Mouse (Mus musculus): ENCODE measurements at regions not wholly inside any gene's neighbourhood (a gene's known extent, or its start where the extent isn't known, plus 50 kb on each side); places are given as distances from the start of the nearest gene placed in this dataset.

DNA sequence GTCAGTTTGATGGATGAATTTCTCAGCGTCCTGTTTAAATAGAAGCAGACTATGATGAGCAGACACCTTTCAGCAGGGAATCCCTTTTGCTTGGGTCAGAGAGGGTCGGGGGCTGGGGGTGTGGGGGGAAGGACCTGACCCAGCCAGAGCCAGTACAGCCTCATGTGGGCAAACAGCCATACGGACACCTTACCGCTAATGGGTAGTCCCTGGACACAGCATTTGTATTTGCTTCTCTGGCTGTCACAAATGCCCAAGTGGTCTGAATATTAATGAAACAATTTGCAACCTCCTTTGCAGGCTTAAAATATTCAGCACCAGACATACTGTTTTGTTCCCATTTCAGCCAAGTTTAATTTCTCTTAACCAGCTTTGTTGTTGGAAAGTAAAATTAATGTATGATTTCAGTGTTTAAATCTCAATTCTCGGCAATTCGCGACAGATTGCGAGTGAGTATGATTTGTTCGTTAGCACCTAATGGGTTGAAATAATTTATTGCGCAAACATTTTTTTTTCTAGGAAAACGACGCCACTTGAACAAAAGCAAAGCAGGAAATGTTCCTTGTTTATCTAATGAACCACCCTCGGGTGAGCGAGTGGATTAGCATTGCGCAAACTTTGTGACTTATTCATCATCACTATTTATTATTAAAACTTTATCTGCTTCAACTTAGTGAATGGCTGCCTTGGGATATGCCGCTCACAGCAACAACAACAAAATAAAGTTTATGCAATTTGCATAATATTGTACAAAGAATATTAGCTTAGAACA is 166.2 kb downstream of the Cdh26 start:
- DNase-seq (ENCODE audit: low read depth, low spot score) = no peak

DNA sequence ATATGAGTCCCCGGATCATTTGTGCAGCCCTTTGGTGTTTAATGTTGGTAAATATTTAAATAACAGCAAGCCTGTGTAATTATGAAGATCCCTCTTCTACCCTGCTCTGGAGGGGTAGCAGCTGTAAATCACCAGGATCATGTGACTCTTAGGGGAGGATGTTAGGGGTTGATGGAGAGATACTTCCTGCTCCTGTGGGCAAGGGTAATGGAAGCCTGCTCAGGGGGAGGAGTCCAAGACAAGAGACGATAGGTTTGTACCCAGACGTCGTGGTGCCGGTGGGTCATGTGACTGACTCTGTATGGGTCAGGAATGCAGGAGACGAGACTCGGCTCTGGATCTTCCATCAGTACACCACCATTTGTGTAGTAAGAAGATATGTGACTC is 166.7 kb downstream of the Cdh26 start:
- DNase-seq (ENCODE audit: low read depth, low spot score) = no peak

DNA sequence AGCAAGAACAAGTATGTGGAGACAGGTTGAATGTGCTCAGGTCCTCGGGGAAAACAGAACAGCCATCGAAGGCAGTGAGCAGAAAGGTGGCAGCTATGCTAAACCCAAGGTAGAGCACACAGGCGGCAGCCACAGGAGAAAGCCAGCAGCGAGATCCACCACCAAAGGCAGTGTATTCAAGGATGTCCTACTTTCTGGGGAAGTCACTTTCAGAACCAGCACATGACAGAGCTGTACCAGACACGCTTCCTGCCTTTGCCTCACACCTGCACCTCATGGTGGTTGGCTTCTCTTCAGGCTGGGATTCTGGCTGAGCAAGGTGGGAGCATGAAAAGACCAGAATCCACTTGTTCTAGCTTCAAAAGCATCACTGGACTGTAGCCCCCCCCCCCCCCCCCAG is 168.0 kb downstream of the Cdh26 start:
- DNase-seq (ENCODE audit: low read depth, low spot score) = no peak

DNA sequence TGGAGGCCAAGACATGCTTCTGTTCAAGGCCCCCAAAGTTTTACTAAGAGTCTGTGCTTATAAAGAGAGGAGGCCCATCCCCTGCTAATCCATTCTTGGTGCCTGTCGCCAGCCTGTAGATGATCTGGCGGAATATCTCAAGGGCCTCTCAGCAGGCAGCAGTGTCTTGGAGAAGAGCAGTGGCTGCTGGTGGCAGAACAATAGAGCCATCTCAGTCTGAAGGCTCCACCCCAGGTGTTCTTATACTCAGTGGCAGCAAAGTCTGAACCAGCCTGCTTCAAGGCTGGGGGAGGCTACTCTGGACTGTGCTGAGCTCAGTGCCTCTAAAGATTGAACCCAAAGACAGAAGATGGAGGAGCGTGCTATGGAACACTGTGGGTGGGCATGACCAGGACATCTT is 168.5 kb downstream of the Cdh26 start:
- DNase-seq (ENCODE audit: low read depth, low spot score) = no peak

DNA sequence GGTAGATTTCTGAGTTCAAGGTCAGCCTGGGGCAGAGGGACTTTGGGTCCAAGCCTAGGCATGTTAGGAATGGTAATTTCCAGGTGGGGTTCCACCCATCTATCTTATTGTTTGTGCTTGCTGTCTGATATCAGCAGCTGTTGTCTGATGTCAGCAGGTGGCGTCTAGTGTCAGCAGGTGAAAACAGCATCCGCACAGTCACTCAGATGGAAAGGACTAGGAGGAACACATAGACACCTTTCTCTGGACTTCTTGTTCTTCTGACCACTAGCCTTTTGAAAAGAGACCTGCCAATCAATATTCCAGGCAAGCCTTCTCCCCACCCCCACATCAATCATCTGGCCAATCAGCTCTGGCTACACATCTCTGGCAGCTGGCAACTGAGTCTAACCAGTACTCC is 173.1 kb downstream of the Cdh26 start:
- DNase-seq (ENCODE audit: low read depth, low spot score) = no peak

DNA sequence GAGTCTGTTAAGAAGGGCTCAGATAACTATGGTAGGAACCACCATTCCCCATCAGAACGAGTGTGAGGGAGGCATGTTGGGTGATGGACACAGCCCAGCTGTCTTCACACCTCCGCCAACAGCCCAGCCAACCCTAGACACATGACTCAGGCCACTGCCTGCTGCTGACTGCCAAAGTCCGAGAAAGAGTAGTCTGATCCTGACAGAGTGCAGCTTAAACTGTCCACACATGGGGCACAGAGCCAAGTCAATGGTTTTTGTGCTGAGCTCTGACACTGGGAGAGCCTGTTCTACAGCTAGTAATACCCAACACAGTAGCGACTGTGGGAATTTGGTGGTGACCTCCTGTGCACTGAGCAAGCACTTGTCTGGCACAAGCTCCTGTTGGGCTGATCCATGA is 176.4 kb downstream of the Cdh26 start:
- no peak for DNase-seq (ENCODE audit: low read depth, low spot score)

DNA sequence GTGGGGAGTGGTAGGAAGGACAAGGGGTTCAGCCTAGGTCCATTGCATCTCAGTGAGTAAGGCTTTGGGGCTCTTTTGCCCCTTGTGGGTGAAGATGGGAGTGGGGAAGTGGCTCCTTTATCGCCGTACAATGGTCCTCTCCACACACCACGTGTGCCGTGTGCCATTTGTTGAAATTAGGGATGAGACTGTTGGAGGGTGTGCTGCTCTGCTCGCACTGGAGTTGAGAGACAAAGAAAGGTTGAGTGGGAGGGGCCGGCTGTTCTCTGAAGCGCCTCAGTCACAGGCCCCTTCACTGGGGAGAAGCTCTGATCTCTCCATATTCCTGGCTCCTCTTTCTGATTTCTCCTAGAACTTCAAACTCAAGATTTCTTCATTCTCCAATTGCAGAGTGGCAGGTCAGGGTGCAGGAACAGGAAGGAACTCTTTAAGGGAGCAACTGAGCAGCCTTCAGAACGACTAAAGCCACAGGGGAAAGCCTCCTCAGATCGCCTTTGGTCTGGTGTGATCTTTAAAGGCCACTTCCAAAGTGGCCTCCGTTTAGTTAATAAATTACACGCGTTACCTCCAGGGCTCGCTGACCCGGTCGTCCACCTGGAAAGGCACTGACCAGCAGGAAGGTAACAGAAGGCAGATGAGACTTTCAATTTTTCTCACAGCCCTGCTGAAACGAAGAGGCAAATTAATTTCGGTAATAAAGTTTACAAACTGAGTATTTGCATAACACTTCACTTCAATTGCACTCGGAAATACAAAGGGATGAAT is 180.1 kb downstream of the Cdh26 start:
- DNase-seq (ENCODE audit: low read depth, low spot score) = no peak

DNA sequence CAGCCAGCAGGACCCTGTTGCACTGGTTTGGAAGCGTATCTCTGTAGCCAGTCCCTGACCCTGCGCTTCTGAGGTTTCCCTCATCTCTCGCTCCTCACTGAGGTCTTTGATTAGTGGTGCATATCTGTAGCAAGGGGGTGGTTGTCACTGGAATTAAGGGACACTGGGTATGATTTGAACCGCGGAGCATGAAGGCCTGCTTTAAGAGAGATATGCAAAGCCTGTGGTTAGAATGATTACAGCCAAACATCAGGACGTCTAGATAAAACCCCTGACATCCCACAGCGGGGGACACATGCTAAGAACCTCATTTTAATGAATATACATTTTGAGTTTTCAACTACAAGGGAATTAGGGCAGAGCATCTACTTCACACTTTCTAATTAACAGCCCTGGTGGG is 184.4 kb downstream of the Cdh26 start:
- DNase-seq (ENCODE audit: low read depth, low spot score) = no peak

DNA sequence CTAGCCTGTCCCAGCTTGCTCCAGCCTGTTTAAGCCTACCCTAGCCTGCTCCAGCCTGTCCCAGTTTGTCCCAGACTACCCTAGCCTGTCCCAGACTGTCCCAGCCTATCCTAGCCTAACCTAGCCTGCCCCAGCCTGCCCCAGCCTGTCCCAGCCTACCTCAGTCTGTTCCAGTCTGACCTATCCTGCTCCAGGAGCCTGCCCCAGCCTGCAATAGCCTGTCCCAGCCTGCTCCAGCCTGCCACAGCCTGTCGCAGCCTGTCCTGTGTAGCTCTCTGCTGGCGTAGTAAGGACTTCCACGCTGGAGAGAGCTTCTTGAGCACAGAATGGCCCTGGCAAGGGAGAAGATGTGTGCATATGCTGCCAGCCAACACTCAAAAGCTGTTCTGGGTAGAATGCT is 192.5 kb downstream of the Cdh26 start:
- DNase-seq (ENCODE audit: low read depth, low spot score) = no peak

DNA sequence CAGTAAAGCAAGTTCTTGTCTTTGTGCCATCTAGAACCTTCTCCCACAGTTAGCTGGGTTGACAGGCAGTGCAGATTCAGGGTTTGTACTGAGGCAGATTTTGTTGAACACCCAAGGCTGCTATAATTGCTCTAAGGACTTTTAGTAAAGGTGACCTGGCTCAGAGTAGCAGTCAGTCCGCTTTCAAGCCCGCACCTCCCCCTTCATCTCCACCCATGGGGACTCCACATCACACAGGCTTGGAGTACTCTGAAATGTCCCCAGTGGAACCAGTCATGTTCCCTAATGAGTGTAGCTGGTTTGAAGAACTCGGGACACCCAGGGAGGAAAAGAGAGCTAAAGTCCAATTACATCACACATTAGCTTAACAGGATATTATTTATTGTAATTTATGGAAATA is 194.1 kb downstream of the Cdh26 start:
- no peak for DNase-seq (ENCODE audit: low read depth, low spot score)

DNA sequence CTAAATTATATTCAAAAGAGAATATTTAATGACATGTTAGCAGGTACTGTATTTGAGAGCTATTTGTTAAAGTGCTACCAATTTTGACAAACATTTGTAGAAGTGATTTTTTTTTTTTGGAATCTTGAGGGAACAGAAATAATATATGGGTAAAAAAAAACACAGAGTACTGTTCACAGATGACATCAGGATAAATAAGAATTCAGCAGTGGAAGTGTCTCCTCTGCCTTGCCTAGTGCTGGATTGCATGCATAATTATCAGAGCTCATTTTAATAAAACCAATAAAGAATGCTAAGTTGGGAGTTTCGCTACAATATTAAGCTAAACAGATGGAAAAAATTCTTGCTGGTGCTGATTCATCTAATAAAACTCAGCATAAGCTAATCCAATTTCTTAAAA is 194.6 kb downstream of the Cdh26 start:
- no peak for DNase-seq (ENCODE audit: low read depth, low spot score)

DNA sequence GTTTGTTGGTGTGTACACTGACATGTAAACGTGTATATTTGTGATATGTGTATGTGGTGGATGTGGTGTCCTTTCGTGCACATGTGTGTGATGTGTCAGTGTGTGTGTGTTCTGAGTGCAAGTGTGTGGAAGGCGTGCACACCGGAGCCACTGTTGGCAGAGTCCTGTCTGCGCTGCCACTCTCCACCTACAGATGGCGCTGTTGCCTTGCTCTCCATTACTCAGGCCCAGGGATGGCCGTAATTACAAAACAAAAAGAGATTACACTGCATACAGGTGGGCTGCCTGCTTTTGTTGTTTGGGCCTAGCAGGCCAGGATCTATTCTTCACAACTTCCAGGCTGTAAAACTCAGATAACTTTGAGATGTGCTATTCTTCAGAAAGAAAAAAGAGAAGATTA is 199.4 kb downstream of the Cdh26 start:
- no peak for DNase-seq (ENCODE audit: low read depth, low spot score)

DNA sequence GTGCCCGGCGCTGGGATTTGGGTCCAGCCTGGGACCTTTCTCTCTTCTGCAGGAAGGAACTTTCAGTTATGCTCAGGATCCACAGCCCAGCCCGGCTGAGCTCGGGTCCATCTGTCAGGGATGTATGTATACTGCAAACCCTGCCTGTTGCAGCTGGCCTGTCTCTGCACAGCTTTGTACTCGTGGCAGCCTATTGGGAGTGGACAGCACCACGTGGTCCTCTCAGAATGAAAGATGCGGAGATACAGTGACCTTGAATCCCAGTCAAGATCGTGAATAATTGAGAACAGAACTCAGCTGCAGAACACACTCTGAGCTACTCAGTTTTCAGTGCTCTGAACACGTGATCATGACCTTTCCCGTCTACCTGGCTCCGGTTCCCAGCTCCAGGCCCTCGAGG is 200.2 kb downstream of the Cdh26 start:
- no peak for DNase-seq (ENCODE audit: low read depth, low spot score)

DNA sequence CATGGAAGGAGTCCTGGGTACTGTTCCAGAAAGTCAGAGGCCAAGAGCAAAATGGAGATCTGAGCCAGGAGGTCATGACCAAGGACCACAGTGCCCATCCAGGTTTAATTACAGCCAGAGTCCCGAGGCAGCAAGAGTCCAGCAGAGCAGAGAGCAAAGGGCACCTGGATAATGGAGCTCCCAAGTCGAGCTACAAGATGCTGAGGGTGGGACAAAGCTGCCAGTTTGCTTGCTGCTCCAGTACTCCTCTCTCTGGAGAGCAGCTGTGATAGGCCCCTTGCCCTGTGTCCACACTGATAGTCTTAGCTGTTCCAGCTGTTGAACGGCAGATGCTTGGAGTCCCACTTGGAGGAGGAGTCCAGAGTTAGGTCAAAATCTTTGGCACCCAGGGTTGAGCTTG is 201.0 kb downstream of the Cdh26 start:
- DNase-seq (ENCODE audit: low read depth, low spot score) = no peak

DNA sequence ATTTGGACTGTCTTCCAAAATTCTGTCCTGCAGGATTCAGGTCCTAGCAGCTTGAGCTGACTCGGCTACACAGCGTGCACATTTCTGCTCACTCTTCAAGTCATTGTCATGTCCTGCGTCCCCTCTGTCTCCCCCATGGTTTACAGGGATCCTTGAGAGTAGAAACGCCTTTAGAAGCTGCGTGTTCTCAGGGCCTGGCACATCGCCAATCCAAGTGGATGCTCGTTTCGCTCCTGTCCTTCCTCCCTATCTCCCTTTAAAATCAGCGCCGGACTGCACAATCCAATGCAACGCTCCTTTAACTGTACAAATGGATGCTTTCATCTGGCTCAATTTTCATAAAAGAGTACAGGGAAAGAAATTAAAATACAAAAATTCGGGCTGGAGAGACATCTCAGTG is 201.6 kb downstream of the Cdh26 start:
- DNase-seq (ENCODE audit: low read depth, low spot score) = no peak

DNA sequence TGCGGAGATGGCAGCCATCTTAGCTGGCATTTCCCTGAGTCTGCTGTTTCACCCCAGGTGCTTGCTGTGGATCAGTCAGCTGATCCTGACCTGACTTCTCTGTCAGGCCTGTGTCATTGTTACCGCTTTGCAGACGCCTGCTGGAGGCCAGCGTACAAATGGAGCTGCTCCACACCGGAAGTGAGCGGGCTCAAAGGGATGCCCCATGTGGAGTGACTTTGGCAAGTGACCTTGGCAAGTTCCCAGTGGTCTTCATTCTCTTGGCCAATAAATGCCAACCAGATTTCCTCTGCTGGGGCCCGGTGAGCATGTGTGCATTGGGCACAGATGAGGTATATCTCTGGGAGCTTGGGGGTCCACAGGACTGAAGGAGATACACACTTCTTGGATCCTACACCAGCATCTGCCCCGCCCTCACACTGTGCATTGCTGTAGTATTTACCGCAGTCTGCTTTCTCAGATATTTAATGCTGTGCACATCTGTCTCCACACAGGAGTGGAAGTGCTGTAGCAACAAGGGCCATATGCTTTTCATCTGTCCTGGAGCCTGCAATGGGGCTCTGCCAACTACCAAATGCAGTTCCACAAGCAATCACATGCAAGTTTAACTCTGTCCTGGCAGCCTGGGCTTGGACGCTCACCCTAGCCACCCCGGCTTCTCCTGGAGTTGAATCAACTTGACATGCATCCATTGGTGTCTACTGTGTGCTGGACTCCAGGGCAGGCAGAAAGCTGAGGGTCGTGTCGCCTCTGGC is 202.7 kb downstream of the Cdh26 start:
- DNase-seq (ENCODE audit: low read depth, low spot score) = no peak

DNA sequence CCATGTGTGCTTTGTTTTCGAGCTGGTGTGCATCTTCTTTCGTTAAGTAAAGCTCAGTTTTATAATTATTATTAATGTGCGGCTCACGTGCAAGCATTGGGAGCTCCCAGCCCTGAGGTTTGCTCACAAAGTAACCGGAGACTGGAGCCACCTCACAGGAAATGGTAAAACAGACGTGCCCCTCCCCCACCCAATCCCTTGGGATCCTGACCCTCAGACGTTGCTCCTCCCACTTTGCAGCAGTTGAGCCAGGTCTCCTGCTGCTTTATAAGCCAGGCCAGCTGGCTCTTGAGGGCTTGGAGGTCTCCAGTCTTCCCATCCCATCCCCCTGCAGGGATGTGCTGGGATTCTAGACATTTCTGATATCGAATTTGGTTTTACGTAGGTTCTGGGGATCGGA is 203.8 kb downstream of the Cdh26 start:
- no peak for DNase-seq (ENCODE audit: low read depth, low spot score)

DNA sequence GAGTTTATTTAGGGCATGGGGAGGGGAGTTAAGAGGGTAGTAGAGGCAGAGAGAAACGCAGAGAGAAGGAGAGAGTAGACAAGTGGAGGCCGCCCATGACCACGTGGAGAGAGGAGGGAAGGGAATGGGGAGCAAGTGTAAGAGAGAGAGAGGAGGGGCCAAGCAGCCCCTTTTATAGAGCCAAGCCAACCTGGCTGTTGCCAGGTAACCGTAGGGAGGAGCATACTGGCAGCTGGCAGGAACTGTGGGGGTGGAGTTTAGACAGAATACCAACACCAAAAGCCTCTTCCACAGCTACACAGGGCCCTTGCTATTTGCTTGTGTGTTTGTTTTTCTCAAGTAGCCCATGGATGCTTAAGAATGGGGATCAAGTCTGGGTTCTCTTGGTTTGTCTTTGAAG is 205.4 kb downstream of the Cdh26 start:
- no peak for DNase-seq (ENCODE audit: low read depth, low spot score)

DNA sequence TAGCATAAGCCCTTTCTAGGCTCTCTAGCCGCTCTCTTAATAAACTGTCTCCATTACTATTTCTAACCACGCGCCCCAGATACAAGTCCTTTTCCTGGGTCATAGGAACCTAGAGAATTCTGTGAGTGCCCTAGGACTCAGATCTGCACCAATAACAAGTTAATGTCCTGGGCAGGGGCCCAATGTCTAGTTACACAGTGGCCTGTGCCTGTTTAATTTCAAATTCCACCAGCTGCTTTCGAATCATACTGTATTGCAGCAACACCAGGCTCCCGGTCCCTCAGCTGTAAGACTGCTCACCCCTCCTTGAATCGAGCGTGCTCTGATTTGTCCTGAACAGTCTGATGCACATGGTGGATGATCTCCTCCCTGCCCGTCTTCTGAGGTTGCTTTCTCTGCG is 206.6 kb downstream of the Cdh26 start:
- no peak for DNase-seq (ENCODE audit: low read depth, low spot score)

DNA sequence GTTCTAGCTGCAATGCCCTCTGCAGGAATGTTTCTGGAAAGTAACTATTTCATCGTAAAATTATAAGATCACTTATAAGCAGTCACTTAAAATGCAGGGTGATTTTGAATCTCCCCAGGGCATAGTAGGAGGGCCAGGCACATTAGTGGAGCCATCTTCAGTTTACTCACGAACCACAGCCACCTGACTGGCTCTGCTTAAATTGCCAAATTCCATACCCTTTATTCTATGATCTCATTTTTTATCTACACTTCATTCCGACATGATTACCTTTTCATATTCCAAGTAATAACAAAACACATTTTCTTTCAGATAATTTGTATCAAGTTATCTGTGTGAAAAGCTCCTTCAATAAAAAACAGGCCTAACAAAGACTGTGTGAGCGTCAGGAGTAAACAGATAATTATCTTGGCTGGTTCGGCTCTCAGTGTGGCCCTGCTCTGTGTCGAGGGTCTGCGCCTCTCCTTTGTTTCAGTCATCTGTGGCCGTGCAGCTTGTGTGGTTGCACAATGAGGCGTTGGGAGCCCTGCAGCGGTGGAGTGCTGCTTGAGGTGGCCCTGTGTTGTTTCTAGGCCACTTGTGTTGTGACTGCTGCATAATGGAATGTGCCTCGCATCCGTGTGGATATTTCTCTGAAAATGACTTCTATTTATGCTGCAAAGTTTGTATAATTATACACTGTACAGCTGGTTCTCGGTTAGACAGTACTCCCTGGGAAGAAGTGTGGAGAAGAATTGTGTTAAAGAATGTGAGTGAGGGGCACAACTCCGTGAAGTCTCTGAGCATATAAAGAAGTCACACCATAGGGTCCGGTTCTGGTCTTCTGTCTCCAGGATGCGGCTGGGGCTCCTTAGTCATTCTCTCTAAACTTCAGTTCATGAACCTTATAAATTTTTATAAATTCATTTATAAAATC is 212.1 kb downstream of the Cdh26 start:
- DNase-seq (ENCODE audit: low read depth, low spot score) = no peak

DNA sequence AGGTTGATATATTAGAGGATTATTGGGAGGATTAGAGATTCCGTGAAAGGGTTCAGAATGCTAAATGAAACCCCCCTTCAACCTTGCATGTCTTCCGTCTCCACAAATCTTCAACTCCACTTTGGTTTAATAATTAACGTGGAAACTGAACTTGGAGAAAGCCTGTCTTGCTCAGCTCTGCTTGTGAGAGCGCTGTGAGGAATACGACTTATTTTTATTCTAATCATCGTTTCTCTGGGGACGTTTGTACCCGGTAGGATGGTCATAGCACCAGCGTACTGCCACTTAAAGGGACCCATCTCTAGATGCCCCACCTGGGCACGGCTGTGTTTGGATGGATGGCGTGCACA is 212.7 kb downstream of the Cdh26 start:
- DNase-seq (ENCODE audit: low read depth, low spot score) = no peak

DNA sequence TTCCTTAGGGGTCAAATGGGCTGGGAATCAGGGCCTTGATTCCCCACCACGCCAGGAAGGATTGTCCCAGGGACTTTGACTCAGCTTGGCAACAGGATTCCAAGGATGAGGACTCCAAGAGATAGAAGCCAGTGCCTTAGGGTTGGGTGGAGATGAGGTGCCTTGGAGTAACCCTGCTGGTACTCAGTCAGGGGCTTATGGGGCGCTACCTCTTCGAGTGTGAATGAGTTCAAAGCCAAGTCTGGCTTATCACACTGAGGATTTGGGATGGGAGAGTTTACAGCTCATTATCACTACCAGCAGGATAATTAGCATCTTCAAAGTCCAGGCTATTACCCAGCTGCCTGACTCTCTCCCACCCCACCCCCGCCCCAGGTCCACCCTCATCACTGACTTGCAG is 213.5 kb downstream of the Cdh26 start:
- no peak for DNase-seq (ENCODE audit: low read depth, low spot score)
